Mouse (Mus musculus) G1E (cell line): ENCODE measurements around the gene Tac2. TPM values are rescaled to one million over a fixed set of nuclear protein-coding genes. Genes with fewer than 3 reads are reported as not detected.
A peak's percentile ranks its signal among the peaks of the same experiment; 100 is the strongest.

Experiments used
- ATAC-seq: 2 replicates; pipeline ENCODE4 v1.8.0; 2016; ENCODE audit warnings: mild to moderate bottlenecking; ENCODE audit not compliant: insufficient number of reproducible peaks, poor library complexity, low FRiP score, severe bottlenecking; ENCODE audit errors: extremely low read depth
- DNase-seq: peaks from one replicate; pipeline ENCODE4 v3.0.0; 2012; ENCODE audit warnings: low spot score
- H3K27me3 ChIP-seq: 2 replicates; pipeline ENCODE4 v1.6.1; 2012; ENCODE audit warnings: mild to moderate bottlenecking, low read length, inconsistent platforms; ENCODE audit not compliant: insufficient read depth
- H3K36me3 ChIP-seq: replicated peaks from 2 replicates; pipeline ENCODE3; 2012; ENCODE audit warnings: mild to moderate bottlenecking, inconsistent platforms
- H3K4me1 ChIP-seq: 2 replicates; pipeline ENCODE4 v1.6.1; 2012; ENCODE audit warnings: low read depth, low read length, inconsistent platforms, mixed read lengths; ENCODE audit not compliant: insufficient read depth
- H3K4me3 ChIP-seq: 2 replicates; pipeline ENCODE4 v1.5.1; 2012; ENCODE audit warnings: low read depth, mild to moderate bottlenecking, inconsistent platforms, low read length, moderate library complexity, mixed read lengths
- H3K9me3 ChIP-seq: replicated peaks from 2 replicates; pipeline ENCODE4 v1.6.1; 2012; ENCODE audit warnings: inconsistent platforms
- CTCF ChIP-seq: IDR thresholded peaks from 2 replicates; pipeline ENCODE4 v1.5.1; 2012; ENCODE audit warnings: low read depth, low read length, inconsistent platforms, mixed read lengths
- GATA1 ChIP-seq: IDR thresholded peaks from 2 replicates; pipeline ENCODE4 v1.6.1; 2012; ENCODE audit warnings: borderline replicate concordance, low read length, inconsistent platforms, mixed read lengths
- GATA2 ChIP-seq: IDR thresholded peaks from 2 replicates; pipeline ENCODE4 v1.6.1; 2012; ENCODE audit warnings: low read depth, low read length, inconsistent platforms, borderline replicate concordance
- POLR2AphosphoS5 ChIP-seq: IDR thresholded peaks from 2 replicates; pipeline ENCODE4 v1.6.1; 2012; ENCODE audit warnings: low read depth, low read length, inconsistent platforms; ENCODE audit not compliant: insufficient replicate concordance
- TAL1 ChIP-seq: conservative IDR thresholded peaks from 2 replicates; pipeline ENCODE4 v1.6.1; 2012; ENCODE audit warnings: low read depth, low read length, inconsistent platforms, mixed read lengths
- polyA plus RNA-seq: library from polyadenylated mRNA; stranded (reverse); fragments of >175 nt; gene quantifications from 2 replicates; pipeline ENCODE4 v1.2.3, GENCODE M21; 2012
- total RNA-seq, 2 experiments: library from RNA; stranded (forward) in 1 of 2; stranded (reverse) in 1 of 2; fragments of 200-1000 nt in 1 of 2; fragments of >200 nt in 1 of 2; fragmentation: Nextera tagmentation in 1 of 2; gene quantifications; 2 replicates each; pipeline ENCODE4 v1.2.3; 2014 to 2017

The Tac2 gene
- total and polyA plus RNA-seq, 3 experiments = not detected

- DNase-seq (no peak), ATAC-seq (no peak)
- Histone ChIP-seq H3K4me3 (no peak overlapping the region), H3K4me1 (peaks cover 53% of the 10 kb centered on the region), H3K36me3 (peaks cover 83% of the 10 kb centered on the region), H3K27me3 (no peaks in the 10 kb centered on the region), H3K9me3 (peaks cover 8% of the 10 kb centered on the region)
- no peak for TF ChIP-seq TAL1
- no peak for TF ChIP-seq GATA2
- TF ChIP-seq POLR2AphosphoS5 = no peak
- peak; percentile 43 for TF ChIP-seq CTCF
- no peak for TF ChIP-seq GATA1
These were observed 20.4 kb downstream of the Tac2 start for GRCm38 (mm10) chr10:127744661-127745060.

GRCm38 (mm10) chr10:127745886-127746285 lies 21.6 kb downstream of the Tac2 start:
- TF ChIP-seq TAL1 (no peak), GATA1 (no peak), GATA2 (no peak), POLR2AphosphoS5 (no peak)
- no peak for ATAC-seq
- Histone ChIP-seq H3K4me1 (peaks cover 43% of the 10 kb centered on the region), H3K36me3 (peaks cover 88% of the 10 kb centered on the region), H3K27me3 (peaks cover 5% of the 10 kb centered on the region; the same call in 1 of the 2 replicates), H3K9me3 (peaks cover 8% of the 10 kb centered on the region), H3K4me3 (no peak overlapping the region)
- DNase-seq = no peak

- H3K4me3 ChIP-seq = no peak overlapping the region
- H3K4me1 ChIP-seq = peaks cover 29% of the 10 kb centered on the region
- TF ChIP-seq TAL1 = no peak
- no peak for TF ChIP-seq GATA2
- TF ChIP-seq CTCF = no peak
- no peak for TF ChIP-seq GATA1
- TF ChIP-seq POLR2AphosphoS5 = no peak
- peaks cover 8% of the 10 kb centered on the region for H3K9me3 ChIP-seq
- peaks cover 75% of the 10 kb centered on the region for H3K36me3 ChIP-seq
- peaks cover 5% of the 10 kb centered on the region; the same call in 1 of the 2 replicates for H3K27me3 ChIP-seq
- no peak for DNase-seq
- ATAC-seq = no peak
These were observed 23.0 kb downstream of the Tac2 start for GRCm38 (mm10) chr10:127747254-127747653.

GRCm38 (mm10) chr10:127748847-127749612 lies 24.8 kb downstream of the Tac2 start:
- ATAC-seq (no peak), DNase-seq (no peak)
- peaks cover 17% of the 10 kb centered on the region for H3K4me1 ChIP-seq
- H3K36me3 ChIP-seq = peaks cover 57% of the 10 kb centered on the region
- no peaks in the 10 kb centered on the region for H3K9me3 ChIP-seq
- TF ChIP-seq GATA2 (no peak), POLR2AphosphoS5 (no peak), GATA1 (no peak), CTCF (no peak), TAL1 (no peak)
- no peak overlapping the region for H3K4me3 ChIP-seq
- peaks cover 5% of the 10 kb centered on the region; the same call in 1 of the 2 replicates for H3K27me3 ChIP-seq

GRCm38 (mm10) chr10:127750136-127750777 lies 26.0 kb downstream of the Tac2 start:
- Histone ChIP-seq H3K4me3 (no peak overlapping the region), H3K36me3 (peaks cover 45% of the 10 kb centered on the region), H3K9me3 (no peaks in the 10 kb centered on the region), H3K27me3 (peaks cover 5% of the 10 kb centered on the region; the same call in 1 of the 2 replicates), H3K4me1 (peaks cover 12% of the 10 kb centered on the region)
- TF ChIP-seq GATA1 (no peak), CTCF (no peak), TAL1 (no peak), GATA2 (no peak), POLR2AphosphoS5 (no peak)
- DNase-seq (no peak), ATAC-seq (no peak)

GRCm38 (mm10) chr10:127751548-127751947 lies 27.3 kb downstream of the Tac2 start, which contains the start of gene Gpr182:
TSS of gene Gpr182 (minus strand) at chr10:127751732.
- Histone ChIP-seq H3K4me1 (peaks cover 7% of the 10 kb centered on the region), H3K36me3 (peaks cover 33% of the 10 kb centered on the region), H3K9me3 (no peaks in the 10 kb centered on the region), H3K27me3 (peaks cover 5% of the 10 kb centered on the region; the same call in 1 of the 2 replicates), H3K4me3 (no peak within 1 kb of the TSS)
- ATAC-seq = no peak
- no peak for DNase-seq
- TF ChIP-seq POLR2AphosphoS5 (no peak), GATA2 (no peak), TAL1 (no peak), CTCF (no peak), GATA1 (no peak)
